14 mouse cellular contexts compared by ENCODE assay signal in the genomic region with DNA sequence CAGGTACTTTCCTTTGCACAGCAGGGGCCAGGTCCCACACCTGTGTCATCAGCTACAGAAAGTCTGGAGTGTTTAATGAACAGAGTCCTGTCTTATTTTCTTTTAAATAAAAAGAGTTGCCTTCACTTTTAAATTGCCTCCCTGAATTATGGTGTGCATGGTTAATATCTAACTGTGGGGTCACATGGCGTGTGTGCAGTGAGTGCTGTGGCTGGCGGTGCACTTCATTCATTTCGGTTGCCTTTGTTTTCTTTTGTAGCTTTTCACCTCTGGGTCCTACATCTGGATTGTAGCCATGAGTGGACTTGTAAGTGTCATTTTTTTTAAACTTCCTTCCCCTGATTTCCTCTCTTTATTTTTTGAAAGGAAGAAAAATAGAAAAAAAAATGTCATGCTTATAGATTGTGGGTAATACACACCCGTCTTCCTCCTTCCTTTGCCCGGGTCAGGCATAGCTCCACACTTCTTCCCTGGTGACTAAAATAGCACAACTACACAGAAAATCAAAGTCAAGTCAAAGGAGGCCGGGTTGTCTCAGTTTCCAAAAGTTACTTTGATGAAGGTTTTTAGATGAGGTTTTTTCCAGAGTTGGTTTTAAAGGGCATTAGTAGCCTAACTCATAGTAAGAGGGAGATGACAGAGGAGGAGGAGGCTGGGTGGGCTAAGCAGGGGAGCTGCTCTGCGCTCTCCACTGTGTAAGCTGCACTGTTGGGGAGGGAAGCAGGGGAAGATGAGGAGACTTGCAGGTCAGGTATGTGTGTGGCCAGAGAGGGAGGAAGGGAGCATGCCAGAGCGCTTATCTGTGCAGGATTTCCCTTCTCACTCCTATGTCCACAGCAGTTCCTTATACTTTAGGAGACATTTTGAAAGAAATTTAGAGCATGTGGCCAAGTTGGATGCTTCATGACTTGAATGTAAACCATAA. TPM values are rescaled to one million over a fixed set of nuclear protein-coding genes. Genes with fewer than 3 reads are reported as not detected.
DNase-seq lines count a peak whose midpoint lies in the region; ATAC-seq and TF ChIP-seq lines count a peak whose summit lies in the region.
"Had no signal": no experiment of that assay in that cellular context is flagged by ENCODE, and none has a peak within 500 bp of the region (broad histone marks: within the 10 kb centered on the region; RNA-seq: fewer than 3 reads in every experiment).

No protein-coding gene starts in this region.

- H3K36me3 ChIP-seq in heart, postnatal 0 days (replicated peaks; ENCODE audit: control insufficient read depth, insufficient read depth, low read length) = no peaks in the 10 kb centered on the region
- no peaks in the 10 kb centered on the region; the same call in 1 of the 2 replicates for H3K36me3 ChIP-seq in kidney, embryonic 15.5 days
- H3K36me3 ChIP-seq in macrophage (ENCODE audit: inconsistent target) = no peaks in the 10 kb centered on the region
- no peaks in the 10 kb centered on the region for H3K36me3 ChIP-seq in midbrain, embryonic 10.5 days

- H3K9ac ChIP-seq in heart, postnatal 0 days (replicated peaks; ENCODE audit: low read depth, low read length) = no peak overlapping the region
- H3K9ac ChIP-seq in kidney, embryonic 15.5 days = no peak overlapping the region
- H3K9ac ChIP-seq: forebrain, embryonic 13.5 days had no signal

- peak; percentile 36; the same call in 1 of the 2 replicates for ATAC-seq in heart, postnatal 0 days (ENCODE audit: insufficient read depth, low read depth)
- peak; percentile 88 for ATAC-seq in kidney, embryonic 15.5 days (replicated peaks; ENCODE audit: low FRiP score)
- ATAC-seq: CD4-positive, CD25-positive, alpha-beta regulatory T cell, adult 4 months; forebrain, embryonic 13.5 days had no signal

- H3K4me3 ChIP-seq in heart, postnatal 0 days (ENCODE audit: low read depth, low read length) = no peak overlapping the region
- no peak overlapping the region for H3K4me3 ChIP-seq in brown adipose tissue, adult 24 weeks (ENCODE audit: insufficient read depth, low read depth, low read length)
- H3K4me3 ChIP-seq in kidney, embryonic 15.5 days (replicated peaks) = no peak overlapping the region
- H3K4me3 ChIP-seq in macrophage (ENCODE audit: inconsistent target) = no peak overlapping the region
- H3K4me3 ChIP-seq in midbrain, embryonic 10.5 days = no peak overlapping the region
- H3K4me3 ChIP-seq: forebrain, embryonic 13.5 days had no signal

- TF ChIP-seq EP300 in heart, postnatal 0 days (IDR thresholded peaks at IDR 0.05; ENCODE audit: low read depth) = no peak

- H3K4me1 ChIP-seq in heart, postnatal 0 days (ENCODE audit: control insufficient read depth, insufficient read depth) = 0 out of 2 replicates have a peak, but pooled peaks cover 8% of the 10 kb centered on the region
- H3K4me1 ChIP-seq in brown adipose tissue, adult 24 weeks (ENCODE audit: control insufficient read depth, insufficient read depth, insufficient read length, low read length) = peaks cover 12% of the 10 kb centered on the region
- H3K4me1 ChIP-seq in kidney, embryonic 15.5 days = peaks cover 33% of the 10 kb centered on the region
- peaks cover 6% of the 10 kb centered on the region; the same call in 1 of the 2 replicates for H3K4me1 ChIP-seq in midbrain, embryonic 10.5 days
- H3K4me1 ChIP-seq: forebrain, embryonic 13.5 days had no signal

- no peaks in the 10 kb centered on the region; the same call in 1 of the 2 replicates for H3K79me2 ChIP-seq in macrophage (ENCODE audit: inconsistent target)

- peak overlapping the region; percentile 53 for H3K27ac ChIP-seq in heart, postnatal 0 days (ENCODE audit: low read depth)
- peak overlapping the region; percentile 60; the same call in 1 of the 2 replicates for H3K27ac ChIP-seq in brown adipose tissue, adult 24 weeks (replicated peaks; ENCODE audit: low read depth, low read length)
- peak overlapping the region; percentile 88 for H3K27ac ChIP-seq in kidney, embryonic 15.5 days
- H3K27ac ChIP-seq in macrophage = peak overlapping the region; percentile 91
- no peak overlapping the region for H3K27ac ChIP-seq in midbrain, embryonic 10.5 days (replicated peaks)
- H3K27ac ChIP-seq: forebrain, embryonic 13.5 days had no signal

- intact Hi-C loops in heart, postnatal 10 days (cut with DNase I) = loop anchor here (2.0 kb wide), 1 partner anchor 44 kb away; no protein-coding TSS in a partner anchor

- TF ChIP-seq CTCF in heart, postnatal 0 days (IDR thresholded peaks at IDR 0.05; ENCODE audit: low read depth) = no peak

- DNase-seq in heart, postnatal 0 days (ENCODE audit: low spot score) = no peak
- no peak for DNase-seq in heart, postnatal 10 days
- no peak for DNase-seq in embryo, embryonic 11 days
- no peak for DNase-seq in thymus, postnatal 25 days
- no peak for DNase-seq in midbrain, embryonic 10.5 days (ENCODE audit: low spot score)
- DNase-seq: cerebellum, postnatal 25 days had no signal

- no peak overlapping the region for H3K4me2 ChIP-seq in heart, postnatal 0 days (ENCODE audit: low read depth, low read length)
- H3K4me2 ChIP-seq in kidney, embryonic 15.5 days = peak overlapping the region; percentile 28; the same call in 1 of the 2 replicates
- H3K4me2 ChIP-seq: forebrain, embryonic 13.5 days had no signal

- H3K27me3 ChIP-seq in heart, postnatal 0 days (ENCODE audit: control insufficient read depth, insufficient read depth, low read length) = no peaks in the 10 kb centered on the region
- H3K27me3 ChIP-seq in kidney, embryonic 15.5 days = no peaks in the 10 kb centered on the region
- no peaks in the 10 kb centered on the region for H3K27me3 ChIP-seq in midbrain, embryonic 10.5 days (ENCODE audit: low read depth, poor library complexity, severe bottlenecking)
- H3K27me3 ChIP-seq: forebrain, embryonic 13.5 days had no signal

- no peaks in the 10 kb centered on the region for H3K9me3 ChIP-seq in heart, postnatal 0 days (replicated peaks; ENCODE audit: control insufficient read depth, low read length)
- no peaks in the 10 kb centered on the region for H3K9me3 ChIP-seq in kidney, embryonic 15.5 days (replicated peaks)
- H3K9me3 ChIP-seq in midbrain, embryonic 10.5 days (replicated peaks) = no peaks in the 10 kb centered on the region
- H3K9me3 ChIP-seq: forebrain, embryonic 13.5 days had no signal

- 44% methylated on average over 8 of the region's 8 CpGs for WGBS in heart, postnatal 0 days
- WGBS in kidney, embryonic 15.5 days = 31% methylated on average over 8 of the region's 8 CpGs
- WGBS in macrophage (ENCODE audit: missing documents) = 46% methylated on average over 8 of the region's 8 CpGs
- WGBS in midbrain, embryonic 10.5 days = 79% methylated on average over 8 of the region's 8 CpGs

RNA-seq across cellular contexts. Expression of gene Gpr183, which starts 18.3 kb away (rescaled TPM):
- total RNA-seq in heart, postnatal 0 days (2014; rRNA removed; ENCODE audit: low replicate concordance) = 1.3 and 1.5 TPM in 2 replicates
- 0.89 and 1.1 TPM in 2 replicates for polyA plus RNA-seq in heart, postnatal 0 days (2015; fragmentation: Nextera tagmentation; extraction: Ambion mirVana)
- 1 to 10 TPM; 1.3 TPM for total RNA-seq in heart, postnatal 10 days (2021)
- 1.3 TPM in 2 replicates for polyA plus RNA-seq in brown adipose tissue, adult 24 weeks (2012; ENCODE audit: insufficient read depth, insufficient read length, missing spikeins)
- 4.1 and 4.9 TPM in 2 replicates for polyA plus RNA-seq in kidney, embryonic 15.5 days (2015; fragmentation: Nextera tagmentation; extraction: Ambion mirVana)
- 1 to 10 TPM in 13 of 26 experiments, under 1 TPM in 10, not detected in 3; 0.39 to 6.8 (median 1.9) TPM for total RNA-seq in macrophage (2018; cell fraction: chromatin; rRNA removed)
- 10 to 100 TPM in 1 of 26 experiments, 1 to 10 TPM in 19, under 1 TPM in 6; 0.40 to 10.8 (median 3.0) TPM for total RNA-seq in macrophage (2018; cell fraction: cytosol; rRNA removed)
- total RNA-seq in macrophage (2018; cell fraction: nucleus; rRNA removed) = 10 to 100 TPM in 1 of 26 experiments, 1 to 10 TPM in 19, under 1 TPM in 6; 0.17 to 27.4 (median 2.0) TPM
- 2.6 to 26.1 TPM (median 8.0 TPM) in 3 replicates for polyA plus RNA-seq in macrophage (2018)
- 1.8 and 1.9 TPM in 2 replicates for polyA plus RNA-seq in midbrain, embryonic 10.5 days (2016; fragmentation: Nextera tagmentation; extraction: Ambion mirVana)

RNA-seq across cellular contexts. Expression of gene Timm8a2, which starts 51.2 kb away (rescaled TPM):
- total RNA-seq in heart, postnatal 0 days (2014; rRNA removed; ENCODE audit: low replicate concordance) = not detected in 2 replicates
- polyA plus RNA-seq in heart, postnatal 0 days (2015; fragmentation: Nextera tagmentation; extraction: Ambion mirVana) = not detected in 2 replicates
- total RNA-seq in heart, postnatal 10 days (2021) = not detected
- not detected in 2 replicates for polyA plus RNA-seq in brown adipose tissue, adult 24 weeks (2012; ENCODE audit: insufficient read depth, insufficient read length, missing spikeins)
- polyA plus RNA-seq in kidney, embryonic 15.5 days (2015; fragmentation: Nextera tagmentation; extraction: Ambion mirVana) = not detected in 2 replicates
- total RNA-seq in macrophage (2018; cell fraction: chromatin; rRNA removed) = 1 to 10 TPM in 2 of 26 experiments, under 1 TPM in 1, not detected in 23; 0.75 to 1.3 (median 1.1) TPM
- not detected for total RNA-seq in macrophage (2018; cell fraction: cytosol; rRNA removed)
- 1 to 10 TPM in 3 of 26 experiments, under 1 TPM in 5, not detected in 18; 0.61 to 2.4 (median 0.92) TPM for total RNA-seq in macrophage (2018; cell fraction: nucleus; rRNA removed)
- polyA plus RNA-seq in macrophage (2018) = not detected in 3 replicates
- polyA plus RNA-seq in midbrain, embryonic 10.5 days (2016; fragmentation: Nextera tagmentation; extraction: Ambion mirVana) = not detected in 2 replicates
- total RNA-seq: layer of hippocampus, adult 18-20 months; liver, adult 2 months had no signal
- polyA plus RNA-seq: CD4-positive, CD25-positive, alpha-beta regulatory T cell, adult 4 months; forebrain, embryonic 13.5 days; gonadal fat pad, adult 2 months; liver, adult 2 months had no signal
